Mouse (Mus musculus) heart, adult 2 months (tissue): ENCODE measurements around the gene Thap4. TPM values are rescaled to one million over a fixed set of nuclear protein-coding genes. Genes with fewer than 3 reads are reported as not detected.
"Not testable (repeated sequence)": the region's sequence is repeated elsewhere in the genome, so short reads cannot be mapped to it uniquely, and the experiment has no call there.

ENCODE experiments used
- DNase-seq, 2 experiments: peaks; one replicate each; pipeline ENCODE4 v3.0.0; 2021
- H3K27ac ChIP-seq: fragments of 200-600 bp; 2 replicates; pipeline ENCODE4 v1.8.1; 2022
- H3K27me3 ChIP-seq: fragments of 200-500 bp; 2 replicates; pipeline ENCODE4 v1.6.1; 2012; ENCODE audit warnings: mild to moderate bottlenecking, low read length, inconsistent platforms, mixed read lengths; ENCODE audit not compliant: control insufficient read depth, insufficient read depth
- H3K36me3 ChIP-seq: fragments of 200-500 bp; 2 replicates; pipeline ENCODE4 v1.6.1; 2012; ENCODE audit warnings: low read length, inconsistent platforms; ENCODE audit not compliant: control insufficient read depth, insufficient read depth
- H3K4me1 ChIP-seq: fragments of 200-500 bp; 2 replicates; pipeline ENCODE4 v1.6.1; 2011; ENCODE audit warnings: low read length; ENCODE audit not compliant: control insufficient read depth, insufficient read depth
- H3K4me3 ChIP-seq: fragments of 200-600 bp; 2 replicates; pipeline ENCODE4 v1.8.1; 2022
- H3K79me2 ChIP-seq: fragments of 200-500 bp; replicated peaks from 2 replicates; pipeline ENCODE4 v1.6.1; 2012; ENCODE audit warnings: mild to moderate bottlenecking, inconsistent platforms, low read length, moderate library complexity, mixed read lengths; ENCODE audit not compliant: control insufficient read depth, insufficient read depth
- H3K9ac ChIP-seq: fragments of 200-500 bp; 2 replicates; pipeline ENCODE4 v1.6.1; 2012; ENCODE audit warnings: low read depth, mild to moderate bottlenecking, control low read depth, inconsistent platforms, low read length, mixed read lengths
- CTCF ChIP-seq: fragments of 200-600 bp; IDR thresholded peaks from 2 replicates; pipeline ENCODE4 v1.8.1; 2022; ENCODE audit warnings: antibody characterized with exemption, mild to moderate bottlenecking, moderate library complexity
- EP300 ChIP-seq: fragments of 200-500 bp; IDR thresholded peaks from 2 replicates; pipeline ENCODE4 v1.6.1; 2011; ENCODE audit warnings: low read depth, low read length, control low read depth; ENCODE audit not compliant: insufficient read depth
- POLR2A ChIP-seq: fragments of 200-500 bp; IDR thresholded peaks from 2 replicates; pipeline ENCODE4 v1.6.1; 2011; ENCODE audit warnings: mild to moderate bottlenecking, low read depth, low read length, control low read depth; ENCODE audit not compliant: insufficient read depth
- WGBS: fragments of 180-500 bp; shearing (Covaris S2); methylation state at CpG from one replicate; pipeline ENCODE4 v1.1.7; 2018; 5-methylcytosine and 5-hydroxymethylcytosine counted together
- intact Hi-C: fragments of 180-260 bp; cut with DNase I; formaldehyde crosslinking; loops from one replicate; pipeline ENCODE4 v1.15.1; 2025
- polyA plus RNA-seq: library from polyadenylated mRNA; depleted of rRNA; stranded (reverse); fragments of >200 nt; gene quantifications from 2 replicates; pipeline ENCODE4 v1.2.3, GENCODE M21; 2012
- total RNA-seq, 2 experiments: library from RNA; stranded (reverse); gene quantifications; 2 replicates each; pipeline ENCODE4 v1.2.3; 2021

The Thap4 gene
- total and polyA plus RNA-seq, 3 experiments: 69.0 to 80.4 (median 75.0) TPM

GRCm38 (mm10) chr1:93767600-93767999, 12.9 kb upstream of the Thap4 start:
- intact Hi-C loops: no loop called here

GRCm38 (mm10) chr1:93764871-93765591, 10.4 kb upstream of the Thap4 start:
- Histone ChIP-seq H3K36me3 (no peaks in the 10 kb centered on the region; the same call in 1 of the 2 replicates), H3K4me1 (no peaks in the 10 kb centered on the region), H3K9ac (no peak overlapping the region), H3K27me3 (no peaks in the 10 kb centered on the region), H3K4me3 (no peak overlapping the region), H3K79me2 (peaks cover 9% of the 10 kb centered on the region; the same call in 1 of the 2 replicates), H3K27ac (no peak overlapping the region)
- TF ChIP-seq EP300 (no peak), POLR2A (no peak), CTCF (no peak)
- no peak for DNase-seq
- intact Hi-C loops: no loop called here
- 91% methylated on average over 9 of the region's 9 CpGs for WGBS

More at GRCm38 (mm10) chr1:93767600-93767999, 12.9 kb upstream of the Thap4 start:
- 95% methylated on average over 6 of the region's 6 CpGs for WGBS
- H3K27me3 ChIP-seq: no peaks in the 10 kb centered on the region
- peaks cover 9% of the 10 kb centered on the region; the same call in 1 of the 2 replicates for H3K79me2 ChIP-seq
- H3K4me3 ChIP-seq: no peak overlapping the region
- H3K4me1 ChIP-seq: no peaks in the 10 kb centered on the region
- H3K27ac ChIP-seq: no peak overlapping the region
- no peaks in the 10 kb centered on the region for H3K36me3 ChIP-seq
- TF ChIP-seq EP300: no peak
- TF ChIP-seq CTCF: no peak
- TF ChIP-seq POLR2A: no peak
- DNase-seq: no peak
- no peak overlapping the region for H3K9ac ChIP-seq

- H3K4me1 ChIP-seq, H3K36me3 ChIP-seq, H3K27ac ChIP-seq, intact Hi-C loops, H3K9ac ChIP-seq, H3K27me3 ChIP-seq, H3K4me3 ChIP-seq, DNase-seq: not testable (repeated sequence)
- H3K79me2 ChIP-seq: peaks cover 14% of the 10 kb centered on the region
- WGBS: 94% methylated on average over 3 of the region's 3 CpGs
Observed at GRCm38 (mm10) chr1:93763531-93763930, 8.9 kb upstream of the Thap4 start.

DNA sequence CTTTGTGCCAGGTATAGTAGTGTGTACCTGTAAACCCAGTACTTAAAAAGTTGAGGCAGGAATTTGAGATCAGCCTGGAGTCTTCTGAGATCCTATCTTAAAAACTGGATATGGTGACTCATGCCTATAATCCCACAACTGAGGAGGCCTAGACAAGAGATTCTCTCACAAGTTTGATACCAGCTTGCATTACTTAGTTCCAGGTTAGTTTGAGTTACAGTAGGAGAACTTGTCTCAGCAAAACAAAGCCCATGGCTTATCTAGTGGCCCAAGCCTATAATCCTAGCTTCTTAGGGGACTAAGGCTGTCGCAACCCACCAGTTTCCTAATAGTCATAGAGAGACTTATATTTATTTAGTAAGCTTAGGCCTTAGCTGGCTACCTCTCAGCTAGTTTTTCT, 5.4 kb upstream of the Thap4 start:
- Histone ChIP-seq H3K27ac (no peak overlapping the region), H3K27me3 (no peaks in the 10 kb centered on the region), H3K79me2 (peaks cover 17% of the 10 kb centered on the region), H3K4me3 (no peak overlapping the region), H3K9ac (no peak overlapping the region), H3K4me1 (peaks cover 2% of the 10 kb centered on the region; the same call in 1 of the 2 replicates), H3K36me3 (no peaks in the 10 kb centered on the region; the same call in none of the 2 replicates)
- TF ChIP-seq CTCF: no peak
- no peak for TF ChIP-seq EP300
- no peak for TF ChIP-seq POLR2A
- WGBS: 100% methylated on average over 1 of the region's 1 CpGs
- no peak for DNase-seq
- intact Hi-C loops: no loop called here

- Histone ChIP-seq H3K9ac (no peak overlapping the region), H3K4me1 (peaks cover 3% of the 10 kb centered on the region; the same call in 1 of the 2 replicates), H3K27ac (no peak overlapping the region), H3K4me3 (no peak overlapping the region), H3K36me3 (no peaks in the 10 kb centered on the region; the same call in none of the 2 replicates), H3K27me3 (no peaks in the 10 kb centered on the region), H3K79me2 (peaks cover 10% of the 10 kb centered on the region)
- intact Hi-C loops: loop anchor here (10.0 kb wide), 2 partner anchors 121 to 311 kb away; no protein-coding TSS in a partner anchor
- TF ChIP-seq POLR2A (no peak), EP300 (no peak), CTCF (no peak)
- DNase-seq: no peak
Observed at GRCm38 (mm10) chr1:93756154-93756553, 1.5 kb upstream of the Thap4 start.

DNA sequence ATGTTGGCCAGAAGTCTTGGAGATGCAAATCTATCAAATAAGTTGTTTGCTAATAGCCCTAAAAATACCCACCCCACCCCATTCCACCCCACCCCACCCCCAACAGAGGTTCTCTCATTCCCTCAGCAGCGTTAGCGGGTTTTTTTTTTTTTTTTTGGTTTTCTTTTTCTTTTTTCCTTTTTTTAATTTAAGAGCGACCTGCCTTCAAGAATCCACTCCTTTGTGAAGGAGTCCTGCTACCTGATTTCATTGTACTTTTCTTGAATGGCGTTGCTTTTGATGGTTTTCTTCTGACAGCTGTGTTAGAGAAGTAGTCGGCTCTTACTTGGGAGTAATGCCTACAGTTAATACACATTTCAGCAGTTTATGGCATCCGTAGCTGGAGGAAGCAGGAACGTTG, 954 bp upstream of the Thap4 start:
- Histone ChIP-seq H3K79me2 (peaks cover 10% of the 10 kb centered on the region), H3K9ac (no peak overlapping the region), H3K27ac (no peak overlapping the region; the same call in 1 of the 2 replicates), H3K4me1 (peaks cover 3% of the 10 kb centered on the region; the same call in 1 of the 2 replicates), H3K4me3 (peak overlapping the region; percentile 86), H3K27me3 (no peaks in the 10 kb centered on the region), H3K36me3 (no peaks in the 10 kb centered on the region; the same call in none of the 2 replicates)
- intact Hi-C loops: loop anchor here (2.0 to 10.0 kb wide), 4 partner anchors 47 to 311 kb away; partner anchors contain the start of gene Ing5
- 29% methylated on average over 7 of the region's 7 CpGs for WGBS
- TF ChIP-seq CTCF (no peak), POLR2A (no peak), EP300 (no peak)
- no peak for DNase-seq
